Mouse (Mus musculus) midbrain, postnatal 0 days (tissue): ENCODE data around the gene Nthl1. TPM values are rescaled to one million over a fixed set of nuclear protein-coding genes. Genes with fewer than 3 reads are reported as not detected.

Source experiments
- ATAC-seq: fragments of 200-750 bp; cut with Nextera tagmentation; 2 replicates; pipeline ENCODE4 v1.8.0; 2017; ENCODE audit warnings: moderate number of reproducible peaks, mild to moderate bottlenecking, moderate TSS enrichment, moderate library complexity; ENCODE audit not compliant: low FRiP score
- DNase-seq: peaks from one replicate; pipeline ENCODE4 v3.0.0-alpha.2; 2015; ENCODE audit warnings: low spot score
- H3K27ac ChIP-seq: fragments of 300-500 bp; sonication (generic); 2 replicates; pipeline ENCODE4 v1.5.1; 2014; ENCODE audit warnings: low read depth, mild to moderate bottlenecking, low read length, mixed read lengths
- H3K27me3 ChIP-seq: fragments of 300-500 bp; sonication (generic); 2 replicates; pipeline ENCODE4 v1.6.1; 2014; ENCODE audit warnings: low read length, control low read depth, mixed read lengths; ENCODE audit not compliant: insufficient read depth
- H3K36me3 ChIP-seq: fragments of 300-500 bp; sonication (generic); 2 replicates; pipeline ENCODE4 v1.6.1; 2014; ENCODE audit warnings: low read length, control low read depth, mixed read lengths; ENCODE audit not compliant: insufficient read depth
- H3K4me1 ChIP-seq: fragments of 300-500 bp; sonication (generic); 2 replicates; pipeline ENCODE4 v1.6.1; 2014; ENCODE audit warnings: mild to moderate bottlenecking, control low read depth, antibody characterized with exemption, low read length, mixed read lengths; ENCODE audit not compliant: insufficient read depth
- H3K4me2 ChIP-seq: fragments of 300-500 bp; sonication (generic); 2 replicates; pipeline ENCODE4 v1.6.1; 2014; ENCODE audit warnings: low read depth, mild to moderate bottlenecking, low read length, mixed read lengths; ENCODE audit not compliant: poor library complexity, severe bottlenecking
- H3K4me3 ChIP-seq: fragments of 300-500 bp; sonication (generic); 2 replicates; pipeline ENCODE4 v1.5.1; 2014; ENCODE audit warnings: low read depth, mild to moderate bottlenecking, low read length, moderate library complexity
- H3K9ac ChIP-seq: fragments of 300-500 bp; sonication (generic); replicated peaks from 2 replicates; pipeline ENCODE4 v1.6.1; 2014; ENCODE audit warnings: mild to moderate bottlenecking, low read length, moderate library complexity, mixed read lengths; ENCODE audit not compliant: poor library complexity, severe bottlenecking
- H3K9me3 ChIP-seq: fragments of 300-500 bp; sonication (generic); 2 replicates; pipeline ENCODE4 v1.6.1; 2016; ENCODE audit warnings: low read length, control low read depth
- CTCF ChIP-seq: IDR thresholded peaks from 2 replicates; pipeline ENCODE4 v1.5.1; 2016; ENCODE audit warnings: antibody characterized with exemption, mild to moderate bottlenecking
- WGBS: fragments of 180-500 bp; shearing (Covaris S2); extraction: QIAGEN DNeasy Blood & Tissue Kit; methylation state at CpG from one replicate; pipeline ENCODE4 v1.1.7; 2014; 5-methylcytosine and 5-hydroxymethylcytosine counted together
- polyA plus RNA-seq: library from polyadenylated mRNA; unstranded; fragments of >200 nt; fragmentation: Nextera tagmentation; extraction: Ambion mirVana; gene quantifications from 2 replicates; pipeline ENCODE4 v1.2.1, GENCODE M21; 2015
- total RNA-seq: library from RNA; depleted of rRNA; stranded (reverse); fragments of >200 nt; gene quantifications from 2 replicates; pipeline ENCODE4 v1.2.3, GENCODE M21; 2014

The Nthl1 gene
- total and polyA plus RNA-seq, 2 experiments from 2014 or later: 6.2 to 7.2 TPM

GRCm38 (mm10) chr17:24649581-24650069, 17.1 kb downstream of the Nthl1 start:
- H3K4me3 ChIP-seq: peak overlapping the region; percentile 87
- 0 out of 2 replicates have a peak, but pooled peaks cover 4% of the 10 kb centered on the region for H3K36me3 ChIP-seq
- ATAC-seq (peak; percentile 70), DNase-seq (no peak)
- H3K4me1 ChIP-seq: peaks cover 9% of the 10 kb centered on the region
- WGBS: under 1% methylated on average over 26 of the region's 35 CpGs
- peak overlapping the region; percentile 94 for H3K4me2 ChIP-seq
- H3K9me3 ChIP-seq: no peaks in the 10 kb centered on the region
- no peak for TF ChIP-seq CTCF
- H3K9ac ChIP-seq: peak overlapping the region; percentile 89
- peak overlapping the region; percentile 80 for H3K27ac ChIP-seq
- no peaks in the 10 kb centered on the region for H3K27me3 ChIP-seq

- peak within 1 kb of the TSS; percentile 80 for H3K27ac ChIP-seq
- H3K4me3 ChIP-seq: peak within 1 kb of the TSS; percentile 87
- WGBS: under 1% methylated on average over 37 of the region's 41 CpGs
These were observed 17.7 kb downstream of the Nthl1 start, which contains the start of gene Slc9a3r2 for GRCm38 (mm10) chr17:24650070-24650616. Gene Slc9a3r2, minus strand, starts transcription at chr17:24650327.

GRCm38 (mm10) chr17:24650766-24651165, 18.3 kb downstream of the Nthl1 start:
- H3K27me3 ChIP-seq: no peaks in the 10 kb centered on the region; the same call in 1 of the 2 replicates
- DNase-seq (no peak), ATAC-seq (no peak)
- peaks cover 9% of the 10 kb centered on the region for H3K4me1 ChIP-seq
- peak overlapping the region; percentile 80; the same call in 1 of the 2 replicates for H3K27ac ChIP-seq
- peak overlapping the region; percentile 89 for H3K9ac ChIP-seq
- no peaks in the 10 kb centered on the region for H3K9me3 ChIP-seq
- peak overlapping the region; percentile 87 for H3K4me3 ChIP-seq
- TF ChIP-seq CTCF: no peak
- peak overlapping the region; percentile 94 for H3K4me2 ChIP-seq
- no peaks in the 10 kb centered on the region for H3K36me3 ChIP-seq
- 76% methylated on average over 4 of the region's 4 CpGs for WGBS

More at GRCm38 (mm10) chr17:24650070-24650616, 17.7 kb downstream of the Nthl1 start, which contains the start of gene Slc9a3r2:
- H3K4me2 ChIP-seq: peak within 1 kb of the TSS; percentile 94
- H3K27me3 ChIP-seq: no peaks in the 10 kb centered on the region
- TF ChIP-seq CTCF: no peak
- H3K9ac ChIP-seq: peak within 1 kb of the TSS; percentile 89
- DNase-seq: peak; percentile 49
- ATAC-seq: peak; percentile 57
- H3K4me1 ChIP-seq: peaks cover 9% of the 10 kb centered on the region
- H3K36me3 ChIP-seq: no peaks in the 10 kb centered on the region
- no peaks in the 10 kb centered on the region for H3K9me3 ChIP-seq

- peaks cover 4% of the 10 kb centered on the region; the same call in 1 of the 2 replicates for H3K27me3 ChIP-seq
- no peak overlapping the region for H3K27ac ChIP-seq
- H3K4me3 ChIP-seq: no peak overlapping the region
- no peak for DNase-seq
- H3K36me3 ChIP-seq: no peaks in the 10 kb centered on the region
- no peak for ATAC-seq
- H3K9ac ChIP-seq: no peak overlapping the region
- TF ChIP-seq CTCF: no peak
- H3K9me3 ChIP-seq: no peaks in the 10 kb centered on the region
- WGBS: 68% methylated on average over 3 of the region's 3 CpGs
- no peak overlapping the region for H3K4me2 ChIP-seq
- peaks cover 9% of the 10 kb centered on the region for H3K4me1 ChIP-seq
These were observed 19.4 kb downstream of the Nthl1 start for GRCm38 (mm10) chr17:24651835-24652234.

GRCm38 (mm10) chr17:24653967-24654710, 21.7 kb downstream of the Nthl1 start:
- H3K9ac ChIP-seq: no peak overlapping the region
- ATAC-seq (no peak), DNase-seq (peak; percentile 73)
- H3K36me3 ChIP-seq: no peaks in the 10 kb centered on the region
- H3K27me3 ChIP-seq: peaks cover 27% of the 10 kb centered on the region
- H3K4me3 ChIP-seq: peak overlapping the region; percentile 18; the same call in 1 of the 2 replicates
- no peak overlapping the region for H3K27ac ChIP-seq
- WGBS: 6% methylated on average over 18 of the region's 19 CpGs
- no peaks in the 10 kb centered on the region for H3K9me3 ChIP-seq
- peak; percentile 94 for TF ChIP-seq CTCF
- peaks cover 10% of the 10 kb centered on the region for H3K4me1 ChIP-seq
- peak overlapping the region; percentile 45 for H3K4me2 ChIP-seq

- Histone ChIP-seq H3K4me2 (no peak overlapping the region), H3K9me3 (no peaks in the 10 kb centered on the region), H3K27me3 (peaks cover 33% of the 10 kb centered on the region), H3K9ac (no peak overlapping the region), H3K27ac (no peak overlapping the region), H3K4me1 (peaks cover 10% of the 10 kb centered on the region), H3K36me3 (no peaks in the 10 kb centered on the region), H3K4me3 (no peak overlapping the region)
- no peak for DNase-seq
- ATAC-seq: no peak
- no peak for TF ChIP-seq CTCF
- whole genome bisulfite sequencing: 78% methylated on average over 4 of the region's 4 CpGs
These were observed 22.5 kb downstream of the Nthl1 start for GRCm38 (mm10) chr17:24654969-24655368.
